Mouse (Mus musculus): ENCODE measurements around the gene Zfp219. TPM values are rescaled to one million over a fixed set of nuclear protein-coding genes. Genes with fewer than 3 reads are reported as not detected.
A peak's percentile ranks its signal among the peaks of the same experiment; 100 is the strongest.

Gene Zfp219
- polyA plus RNA-seq, 1 experiment from 2014 or later: 30.8 TPM

DNA sequence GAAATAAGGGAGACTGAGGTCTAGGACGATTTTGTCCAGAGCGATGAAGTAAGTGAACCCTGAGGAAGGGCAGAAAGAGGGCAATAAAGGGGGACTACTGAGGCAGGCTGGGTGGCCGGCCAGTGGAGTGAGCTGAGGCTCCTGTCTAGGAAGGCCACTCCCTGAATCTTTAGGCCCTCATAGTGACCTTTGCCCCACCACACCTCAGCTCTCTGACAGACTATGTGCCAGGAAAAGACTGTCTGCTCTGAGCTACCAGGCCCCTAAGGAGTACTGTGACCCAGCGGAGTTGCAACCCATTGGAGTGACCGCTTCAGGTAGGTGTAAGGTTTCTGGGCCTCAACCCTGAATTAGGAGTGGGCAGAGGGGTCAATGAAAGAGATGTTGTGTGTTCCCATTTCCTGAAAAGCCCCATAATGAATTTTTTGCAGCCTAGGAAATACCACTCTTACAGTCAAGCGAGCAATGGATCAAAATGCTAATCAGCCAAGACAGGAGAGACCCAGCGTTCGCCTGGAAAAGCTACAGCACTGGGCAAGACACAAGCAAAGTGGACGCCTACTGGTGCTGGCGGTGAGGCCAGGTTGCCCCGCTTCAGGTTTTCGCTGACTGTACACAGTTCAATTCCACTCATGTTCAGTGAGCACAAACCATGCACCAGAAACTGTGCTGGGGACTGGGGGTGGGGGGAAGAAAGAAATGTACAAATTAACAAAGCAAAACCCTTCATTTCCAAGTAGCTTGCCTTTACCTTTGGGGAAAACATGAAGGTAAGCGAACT is 3.7 kb downstream of the Zfp219 start:
- WGBS: 81% methylated on average over 13 of the region's 13 CpGs
- Histone ChIP-seq H3K4me2 (replicated peaks) (no peak overlapping the region), H3K9ac (peak overlapping the region; percentile 5), H3K27me3 (no peaks in the 10 kb centered on the region), H3K27ac (no peak overlapping the region), H3K4me1 (peaks cover 60% of the 10 kb centered on the region), H3K36me3 (no peaks in the 10 kb centered on the region; the same call in 1 of the 2 replicates), H3K4me3 (no peak overlapping the region), H3K9me3 (no peaks in the 10 kb centered on the region)
- no peak for ATAC-seq (ENCODE audit: low FRiP score, low read depth)

DNA sequence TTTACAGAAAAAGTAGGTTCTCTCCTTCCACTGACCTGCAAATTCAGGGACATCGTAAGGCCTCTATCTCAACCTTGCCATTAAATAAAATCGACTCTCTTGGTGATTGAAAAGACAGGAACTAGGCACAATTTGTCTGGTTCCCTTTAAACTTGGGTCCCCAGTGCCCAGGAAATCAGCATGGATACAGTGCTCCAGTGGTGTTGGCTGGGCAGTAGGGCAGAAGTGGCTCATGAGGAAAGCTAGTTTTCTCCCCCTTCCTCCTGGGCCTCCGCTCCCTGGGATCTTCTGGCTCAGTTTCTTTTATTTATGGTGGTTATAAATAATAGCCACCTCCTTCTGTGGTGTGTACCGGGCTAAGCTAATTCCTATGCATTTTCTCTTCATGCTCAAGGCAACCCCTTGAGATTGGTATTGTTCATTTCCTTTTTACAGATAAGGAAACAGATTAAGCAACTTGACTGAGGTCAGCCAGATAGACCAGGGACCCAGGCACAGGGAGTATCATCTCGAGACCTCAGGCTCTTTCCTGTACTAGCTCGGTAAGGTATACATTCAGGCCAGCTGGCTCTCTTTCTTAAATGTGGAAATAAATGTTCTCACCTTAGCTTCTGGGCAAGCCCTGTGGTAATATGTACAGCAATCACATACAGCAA is 5.0 kb downstream of the Zfp219 start, which contains the start of gene Tmem253:
TSS of gene Tmem253 (plus strand) at position 214 of the 656 bp plus-strand sequence.
- Histone ChIP-seq H3K4me1 (peaks cover 63% of the 10 kb centered on the region), H3K9ac (peak within 1 kb of the TSS; percentile 78), H3K4me2 (replicated peaks) (peak within 1 kb of the TSS; percentile 66), H3K4me3 (peak within 1 kb of the TSS; percentile 62), H3K9me3 (no peaks in the 10 kb centered on the region), H3K27ac (peak within 1 kb of the TSS; percentile 93), H3K36me3 (no peaks in the 10 kb centered on the region; the same call in 1 of the 2 replicates), H3K27me3 (no peaks in the 10 kb centered on the region)
- ATAC-seq (ENCODE audit: low FRiP score, low read depth): no peak
- 28% methylated on average over 6 of the region's 6 CpGs for WGBS

DNA sequence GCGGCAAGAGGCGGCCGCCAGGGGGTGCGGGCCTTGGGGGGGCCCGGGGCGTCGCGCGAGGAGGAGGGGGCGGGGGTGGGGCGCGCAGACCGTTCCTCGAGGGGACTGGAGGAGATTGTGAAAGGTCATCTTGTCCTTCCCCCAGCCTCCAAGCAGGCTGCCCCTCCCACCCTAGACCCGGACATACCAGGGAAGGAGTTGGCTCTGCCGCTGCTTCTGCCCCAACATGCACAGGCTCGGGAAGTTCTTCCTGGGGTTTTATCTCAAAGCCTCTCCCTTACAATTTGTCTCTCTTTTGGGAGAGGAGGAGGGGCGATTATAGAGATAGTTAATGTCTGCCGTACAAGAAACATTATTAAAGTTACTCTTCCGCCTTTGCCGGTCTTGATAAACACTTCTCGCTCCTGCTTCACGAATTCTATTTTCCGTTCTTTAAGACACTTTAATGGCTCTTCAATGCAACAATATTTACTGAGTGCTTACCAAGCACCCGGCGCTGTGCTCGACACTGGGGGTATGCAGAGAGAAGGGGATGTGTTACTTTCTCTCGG is 5.7 kb downstream of the Zfp219 start:
- Histone ChIP-seq H3K9me3 (no peaks in the 10 kb centered on the region), H3K4me2 (replicated peaks) (peak overlapping the region; percentile 66), H3K27me3 (no peaks in the 10 kb centered on the region), H3K4me3 (peak overlapping the region; percentile 62), H3K36me3 (no peaks in the 10 kb centered on the region; the same call in 1 of the 2 replicates), H3K4me1 (peaks cover 70% of the 10 kb centered on the region), H3K27ac (peak overlapping the region; percentile 93), H3K9ac (peak overlapping the region; percentile 78)
- under 1% methylated on average over 20 of the region's 28 CpGs for WGBS
- no peak; the same call in 1 of the 2 replicates for ATAC-seq (ENCODE audit: low FRiP score, low read depth)

DNA sequence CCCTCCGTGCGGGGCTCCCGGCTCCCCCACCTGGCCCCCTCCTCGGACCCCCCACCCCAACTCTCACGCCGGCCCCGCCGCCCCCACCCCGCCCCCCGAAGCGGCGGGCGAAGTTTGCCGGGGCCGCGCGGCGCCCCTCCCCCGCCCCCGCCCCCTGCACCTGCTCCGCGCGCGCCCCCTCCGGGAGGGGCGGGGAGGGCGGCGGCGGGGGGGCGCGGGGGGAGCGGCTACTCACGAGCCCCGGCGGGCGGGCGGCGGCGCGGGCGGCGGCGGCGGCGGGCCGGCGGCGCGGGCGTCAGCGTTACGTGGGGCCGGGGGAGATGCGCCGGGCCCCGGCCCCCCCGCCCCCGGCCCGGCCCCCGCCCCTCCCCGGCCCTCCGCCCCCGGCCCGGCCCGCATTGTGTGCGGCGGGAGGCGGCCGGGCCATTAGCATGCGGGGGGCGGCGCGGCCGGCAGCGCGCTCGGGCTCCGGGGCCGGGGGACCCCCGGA is 6.2 kb downstream of the Zfp219 start:
- Histone ChIP-seq H3K9me3 (no peaks in the 10 kb centered on the region), H3K27me3 (no peaks in the 10 kb centered on the region), H3K36me3 (peaks cover 3% of the 10 kb centered on the region), H3K27ac (peak overlapping the region; percentile 93), H3K4me2 (replicated peaks) (peak overlapping the region; percentile 66), H3K4me1 (peaks cover 75% of the 10 kb centered on the region), H3K4me3 (peak overlapping the region; percentile 62), H3K9ac (peak overlapping the region; percentile 78)
- peak; percentile 10; the same call in 1 of the 2 replicates for ATAC-seq (ENCODE audit: low FRiP score, low read depth)
- 0% methylated on average over 1 of the region's 80 CpGs for WGBS

DNA sequence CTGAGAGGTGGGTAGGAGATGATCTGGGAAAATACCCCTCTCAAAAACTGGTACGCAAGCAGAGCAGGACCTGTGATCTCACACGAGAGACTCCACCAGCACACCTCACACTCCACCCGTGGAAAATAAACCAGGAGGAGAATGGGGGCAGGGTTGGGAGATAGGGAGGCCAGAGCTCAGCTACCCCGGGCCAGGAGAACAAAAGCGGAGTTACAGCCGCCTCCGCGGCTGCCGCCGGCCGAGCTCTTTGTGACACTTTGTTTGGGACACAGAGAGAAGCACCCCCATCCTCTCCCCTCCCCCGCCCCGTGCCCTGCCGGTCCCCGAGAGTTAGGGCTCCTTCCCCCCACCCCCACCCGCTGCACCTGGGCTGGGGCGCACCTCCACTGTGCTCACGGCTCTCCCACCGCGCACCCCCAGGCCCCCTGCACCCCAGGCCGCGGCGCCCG is 6.7 kb downstream of the Zfp219 start:
- peaks cover 74% of the 10 kb centered on the region for H3K4me1 ChIP-seq
- peak; percentile 25; the same call in 1 of the 2 replicates for ATAC-seq (ENCODE audit: low FRiP score, low read depth)
- H3K4me2 ChIP-seq (replicated peaks): peak overlapping the region; percentile 66
- no peaks in the 10 kb centered on the region for H3K27me3 ChIP-seq
- H3K9ac ChIP-seq: peak overlapping the region; percentile 78
- no peaks in the 10 kb centered on the region for H3K9me3 ChIP-seq
- H3K4me3 ChIP-seq: peak overlapping the region; percentile 62
- peaks cover 7% of the 10 kb centered on the region for H3K36me3 ChIP-seq
- 0% methylated on average over 18 of the region's 24 CpGs for WGBS
- peak overlapping the region; percentile 93 for H3K27ac ChIP-seq

DNA sequence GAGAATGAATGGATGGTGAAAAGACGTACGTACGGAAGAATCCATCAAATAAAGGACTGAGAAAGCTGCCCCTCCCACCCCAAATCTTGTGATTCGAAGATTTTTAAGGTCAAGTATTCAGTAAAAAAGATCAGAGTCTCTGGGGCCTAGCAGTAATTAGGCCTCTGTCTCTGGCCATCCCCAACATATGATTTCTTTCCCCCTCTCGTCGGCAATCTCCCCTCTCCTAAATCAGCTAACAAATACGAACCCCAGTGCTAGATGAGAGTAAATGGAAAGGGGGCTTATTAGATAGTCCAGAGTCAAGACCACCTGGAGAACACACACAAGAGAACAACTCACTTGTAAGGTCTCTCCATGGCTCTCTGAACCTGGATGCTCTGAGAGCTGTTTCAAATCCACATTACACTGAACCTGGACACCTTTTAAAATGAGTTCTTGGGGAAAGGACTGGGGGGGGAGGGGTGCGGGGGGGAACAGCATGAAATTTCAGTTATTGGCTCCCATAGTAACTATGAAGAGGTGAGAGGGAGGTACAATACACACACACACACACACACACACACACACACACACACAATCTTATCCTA is 7.4 kb downstream of the Zfp219 start:
- H3K4me3 ChIP-seq: peak overlapping the region; percentile 62
- no peaks in the 10 kb centered on the region for H3K9me3 ChIP-seq
- WGBS: 54% methylated on average over 8 of the region's 8 CpGs
- H3K9ac ChIP-seq: peak overlapping the region; percentile 78; the same call in 1 of the 2 replicates
- H3K27ac ChIP-seq: peak overlapping the region; percentile 93
- no peaks in the 10 kb centered on the region for H3K27me3 ChIP-seq
- ATAC-seq (ENCODE audit: low FRiP score, low read depth): no peak
- H3K4me1 ChIP-seq: peaks cover 73% of the 10 kb centered on the region
- H3K36me3 ChIP-seq: peaks cover 13% of the 10 kb centered on the region
- peak overlapping the region; percentile 66 for H3K4me2 ChIP-seq (replicated peaks)

DNA sequence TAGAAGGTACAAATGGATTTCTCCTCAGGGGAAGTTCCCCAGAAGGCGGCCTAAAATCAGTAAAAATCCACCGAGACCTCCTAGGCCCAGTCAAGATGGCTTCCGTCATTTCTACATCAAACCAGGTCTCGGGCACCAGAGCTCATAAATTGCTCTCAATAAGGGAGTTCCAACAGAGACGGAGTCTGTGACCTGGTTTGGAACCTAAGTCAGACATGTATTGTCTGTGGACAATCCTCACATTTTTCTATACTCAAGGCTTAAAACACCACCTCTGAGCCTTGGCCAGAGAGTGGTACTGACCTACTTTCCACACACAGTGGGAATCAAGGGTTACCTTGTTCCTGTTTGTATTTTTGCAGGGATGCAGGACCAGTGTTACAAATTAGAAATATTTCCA is 8.0 kb downstream of the Zfp219 start:
- Histone ChIP-seq H3K36me3 (peaks cover 15% of the 10 kb centered on the region), H3K9me3 (no peaks in the 10 kb centered on the region), H3K4me2 (replicated peaks) (peak overlapping the region; percentile 66), H3K27ac (no peak overlapping the region), H3K27me3 (no peaks in the 10 kb centered on the region), H3K4me1 (peaks cover 73% of the 10 kb centered on the region), H3K9ac (peak overlapping the region; percentile 1; the same call in 1 of the 2 replicates), H3K4me3 (no peak overlapping the region; the same call in 1 of the 2 replicates)
- 50% methylated on average over 5 of the region's 5 CpGs for WGBS
- no peak for ATAC-seq (ENCODE audit: low FRiP score, low read depth)

DNA sequence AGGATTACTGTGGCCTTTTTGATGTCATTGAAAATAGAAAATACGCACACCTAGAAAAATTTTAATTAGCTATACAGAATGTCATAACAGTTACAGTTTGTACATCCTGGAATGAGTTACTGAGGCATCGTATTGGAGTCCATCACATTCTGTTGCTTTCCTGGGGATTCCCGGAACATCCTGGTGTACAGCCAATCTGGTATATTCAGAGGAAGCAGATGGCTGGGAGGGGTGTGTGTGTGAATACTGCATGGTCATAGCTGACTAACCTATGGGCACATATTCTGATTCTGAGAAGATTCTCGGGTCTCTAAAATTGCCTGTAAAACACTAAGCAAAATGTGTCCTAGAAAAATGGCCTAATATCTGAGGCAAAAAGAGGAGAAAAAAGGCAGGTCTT is 8.4 kb downstream of the Zfp219 start:
- H3K9ac ChIP-seq: no peak overlapping the region
- H3K4me1 ChIP-seq: peaks cover 73% of the 10 kb centered on the region
- peaks cover 20% of the 10 kb centered on the region for H3K36me3 ChIP-seq

DNA sequence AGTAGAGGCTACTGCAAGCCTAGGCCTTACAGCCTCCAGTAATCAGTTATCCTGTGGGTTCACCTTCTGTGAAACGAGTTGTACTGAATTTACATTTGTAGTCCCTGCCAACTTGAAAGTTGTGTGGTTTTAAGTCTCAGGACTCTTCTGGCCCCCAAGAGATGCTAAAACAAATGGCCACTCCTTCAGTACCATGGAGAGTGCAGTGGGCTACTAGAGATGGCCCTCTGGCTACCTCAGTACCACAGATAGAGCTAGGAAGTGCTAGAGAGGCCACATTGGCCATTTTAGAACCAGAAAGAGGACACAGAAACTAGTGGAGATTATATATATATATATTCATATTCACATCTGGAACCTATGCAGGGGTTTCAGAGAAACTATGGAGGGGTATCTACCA is 8.8 kb downstream of the Zfp219 start:
- H3K9me3 ChIP-seq: no peaks in the 10 kb centered on the region
- ATAC-seq (ENCODE audit: low FRiP score, low read depth): no peak
- no peak overlapping the region; the same call in 1 of the 2 replicates for H3K27ac ChIP-seq
- peaks cover 24% of the 10 kb centered on the region for H3K36me3 ChIP-seq
- H3K27me3 ChIP-seq: no peaks in the 10 kb centered on the region
- WGBS: 72% methylated on average over 1 of the region's 1 CpGs
- H3K4me1 ChIP-seq: peaks cover 70% of the 10 kb centered on the region
- no peak overlapping the region for H3K4me2 ChIP-seq (replicated peaks)
- no peak overlapping the region for H3K9ac ChIP-seq
- no peak overlapping the region for H3K4me3 ChIP-seq

More for the DNA sequence above, 8.4 kb downstream of the Zfp219 start:
- Histone ChIP-seq H3K27me3 (no peaks in the 10 kb centered on the region), H3K4me2 (replicated peaks) (no peak overlapping the region), H3K4me3 (no peak overlapping the region), H3K27ac (no peak overlapping the region), H3K9me3 (no peaks in the 10 kb centered on the region)
- no peak for ATAC-seq (ENCODE audit: low FRiP score, low read depth)
- WGBS: 78% methylated on average over 4 of the region's 4 CpGs

DNA sequence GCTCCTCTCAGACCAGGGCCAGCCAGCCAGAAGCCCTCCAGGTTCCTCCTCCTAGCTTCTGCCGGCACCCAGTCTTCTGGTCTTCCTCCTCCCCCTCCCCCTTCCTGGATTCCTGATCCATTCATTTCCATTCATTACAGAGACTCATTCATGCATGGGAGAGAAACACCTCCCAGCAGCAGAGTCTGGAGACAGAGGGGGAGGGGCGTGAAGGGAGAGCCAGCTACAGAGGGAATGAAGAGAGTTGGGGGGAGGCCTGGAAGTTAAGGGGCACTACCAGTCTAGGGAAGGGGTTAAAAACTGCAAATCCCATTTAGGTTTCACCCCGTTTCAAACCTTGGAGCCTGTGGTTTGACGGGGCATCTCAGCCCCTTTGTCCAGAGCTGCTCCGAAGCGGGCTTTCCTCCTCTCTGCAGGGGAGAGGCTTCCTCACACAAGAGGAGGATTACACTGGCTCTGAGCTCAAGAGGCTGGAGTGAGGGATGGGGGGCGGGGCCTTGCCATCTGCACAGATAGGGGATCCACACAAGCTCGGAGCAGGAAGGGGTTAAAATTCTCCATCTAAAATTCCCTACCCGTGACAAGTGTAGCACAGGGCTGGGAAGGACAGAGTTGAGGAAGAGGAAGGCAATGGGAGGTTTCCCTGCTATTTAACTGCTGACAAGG is 10.0 kb downstream of the Zfp219 start:
- no peaks in the 10 kb centered on the region for H3K9me3 ChIP-seq
- ATAC-seq (ENCODE audit: low FRiP score, low read depth): peak; percentile 17; the same call in 1 of the 2 replicates
- H3K4me1 ChIP-seq: peaks cover 59% of the 10 kb centered on the region
- WGBS: 4% methylated on average over 9 of the region's 9 CpGs
- H3K36me3 ChIP-seq: peaks cover 35% of the 10 kb centered on the region
- peak overlapping the region; percentile 59; the same call in 1 of the 2 replicates for H3K27ac ChIP-seq
- H3K4me2 ChIP-seq (replicated peaks): peak overlapping the region; percentile 57
- no peaks in the 10 kb centered on the region for H3K27me3 ChIP-seq
- peak overlapping the region; percentile 25; the same call in 1 of the 2 replicates for H3K9ac ChIP-seq
- H3K4me3 ChIP-seq: peak overlapping the region; percentile 18

DNA sequence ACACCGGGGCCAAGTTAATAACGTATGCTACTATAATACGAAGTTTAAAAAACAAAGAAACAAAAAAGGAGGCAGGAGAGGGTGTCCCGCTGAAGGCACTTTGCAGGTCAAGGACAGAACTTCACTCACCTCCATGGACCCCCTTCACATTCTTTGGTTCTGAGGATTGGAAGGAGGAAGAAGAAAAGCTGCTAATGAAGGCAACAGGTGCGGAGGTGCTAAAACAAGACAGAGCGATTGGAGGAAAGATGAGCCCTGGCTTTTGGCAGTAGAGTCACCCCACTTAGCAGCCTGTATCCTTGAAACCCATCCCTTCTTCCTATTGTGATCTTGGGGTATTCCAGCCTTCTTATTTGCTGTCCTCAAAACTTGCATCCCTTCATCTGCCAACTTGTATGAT is 10.7 kb downstream of the Zfp219 start:
- ATAC-seq (ENCODE audit: low FRiP score, low read depth): no peak
- no peak overlapping the region for H3K27ac ChIP-seq
- H3K9me3 ChIP-seq: no peaks in the 10 kb centered on the region
- H3K4me3 ChIP-seq: peak overlapping the region; percentile 18; the same call in 1 of the 2 replicates
- H3K27me3 ChIP-seq: no peaks in the 10 kb centered on the region
- peaks cover 42% of the 10 kb centered on the region for H3K36me3 ChIP-seq
- 73% methylated on average over 6 of the region's 6 CpGs for WGBS
- H3K4me2 ChIP-seq (replicated peaks): peak overlapping the region; percentile 57
- no peak overlapping the region for H3K9ac ChIP-seq
- H3K4me1 ChIP-seq: peaks cover 53% of the 10 kb centered on the region

Measured in limb, embryonic 13.5 days (tissue).